Comparison of ENCODE assay signal across 26 mouse cellular contexts in genomic region chr5:24915119-24915518, GRCm38 (mm10).
DNase-seq lines count a peak whose midpoint lies in the region; ATAC-seq and TF ChIP-seq lines count a peak whose summit lies in the region.
"Had no signal": no experiment of that assay in that cellular context is flagged by ENCODE, and none has a peak within 500 bp of the region (broad histone marks: within the 10 kb centered on the region; RNA-seq: fewer than 3 reads in every experiment).

No protein-coding gene starts in this region.

- H3K27ac ChIP-seq in lung, embryonic 16.5 days (ENCODE audit: low read length) = no peak overlapping the region
- H3K27ac ChIP-seq in lung, postnatal 0 days (ENCODE audit: low read length) = no peak overlapping the region
- H3K27ac ChIP-seq in MEL (ENCODE audit: control insufficient read depth, low read depth, low read length) = no peak overlapping the region
- H3K27ac ChIP-seq: embryonic facial prominence, embryonic 15.5 days; forebrain, embryonic 10.5 days; heart, adult 2 months; heart, embryonic 15.5 days; hindbrain, embryonic 10.5 days; hindbrain, embryonic 15.5 days had no signal

- H3K27me3 ChIP-seq in lung, embryonic 16.5 days (ENCODE audit: control insufficient read depth, insufficient read depth, low read depth, low read length) = no peaks in the 10 kb centered on the region
- no peaks in the 10 kb centered on the region for H3K27me3 ChIP-seq in lung, postnatal 0 days (replicated peaks; ENCODE audit: insufficient read depth, low read length)
- no peaks in the 10 kb centered on the region for H3K27me3 ChIP-seq in MEL (ENCODE audit: control insufficient read depth in 1 of 2, insufficient read depth in 2 of 2, low read length in 2 of 2)
- H3K27me3 ChIP-seq: embryonic facial prominence, embryonic 15.5 days; heart, embryonic 15.5 days; hindbrain, embryonic 15.5 days; Patski had no signal

- TF ChIP-seq RAD21 in MEL (IDR thresholded peaks at IDR 0.05; ENCODE audit: low read depth, low read length) = no peak

- 0 out of 2 replicates have a peak, but pooled peaks have one; percentile 24 for ATAC-seq in lung, embryonic 16.5 days (ENCODE audit: low read depth)
- no peak for ATAC-seq in lung, postnatal 0 days
- peak; percentile 94 for ATAC-seq in common myeloid progenitor, adult 5-6 weeks (replicated peaks; ENCODE audit: low read depth, poor library complexity, severe bottlenecking)
- peak; percentile 78 for ATAC-seq in megakaryocyte progenitor cell, adult 5-6 weeks (replicated peaks; ENCODE audit: poor library complexity)
- ATAC-seq: forebrain, embryonic 16.5 days; Patski had no signal

- H3K9ac ChIP-seq in lung, embryonic 16.5 days (ENCODE audit: low read length) = no peak overlapping the region
- H3K9ac ChIP-seq in lung, postnatal 0 days (replicated peaks; ENCODE audit: low read depth) = no peak overlapping the region
- no peak overlapping the region for H3K9ac ChIP-seq in MEL (ENCODE audit: control insufficient read depth, low read depth, low read length, poor library complexity, severe bottlenecking)
- H3K9ac ChIP-seq: embryonic facial prominence, embryonic 15.5 days; heart, embryonic 15.5 days; hindbrain, embryonic 15.5 days had no signal

- no peaks in the 10 kb centered on the region for H3K79me2 ChIP-seq in MEL (ENCODE audit: control insufficient read depth, insufficient read depth, low read length, poor library complexity)

- no peak for TF ChIP-seq POLR2A in MEL (IDR thresholded peaks at IDR 0.05; ENCODE audit: control insufficient read depth in 1 of 2, insufficient read depth in 1 of 2, low read depth in 1 of 2, low read length in 2 of 2, poor library complexity in 1 of 2)

- TF ChIP-seq CTCF in lung, postnatal 0 days (IDR thresholded peaks at IDR 0.05) = no peak
- no peak for TF ChIP-seq CTCF in MEL (IDR thresholded peaks at IDR 0.05 in 2 of 3, conservative IDR thresholded peaks at IDR 0.05 in 1 of 3; ENCODE audit: control insufficient read depth in 1 of 3, insufficient read depth in 1 of 3, low read depth in 2 of 3, low read length in 3 of 3, poor library complexity in 1 of 3, severe bottlenecking in 1 of 3)

- no peaks in the 10 kb centered on the region for H3K4me1 ChIP-seq in lung, embryonic 16.5 days (replicated peaks; ENCODE audit: control insufficient read depth, insufficient read depth, low read length)
- no peaks in the 10 kb centered on the region for H3K4me1 ChIP-seq in lung, postnatal 0 days (ENCODE audit: insufficient read depth, low read depth, low read length)
- peaks cover 0 to 4% of the 10 kb centered on the region in 2 experiments; a peak in 1 of 4 replicates for H3K4me1 ChIP-seq in MEL (ENCODE audit: control insufficient read depth in 1 of 2, insufficient read depth in 2 of 2, low read length in 2 of 2)
- H3K4me1 ChIP-seq: embryonic facial prominence, embryonic 15.5 days; hindbrain, embryonic 10.5 days had no signal

- no peak overlapping the region for H3K4me2 ChIP-seq in lung, embryonic 16.5 days (ENCODE audit: low read depth, low read length)
- H3K4me2 ChIP-seq in lung, postnatal 0 days (replicated peaks; ENCODE audit: low read depth, low read length) = no peak overlapping the region
- H3K4me2 ChIP-seq: embryonic facial prominence, embryonic 15.5 days; heart, embryonic 11.5 days; heart, embryonic 15.5 days; hindbrain, embryonic 15.5 days had no signal

- no peak for DNase-seq in lung, postnatal 0 days (ENCODE audit: low spot score)
- DNase-seq in MEL (ENCODE audit: low read depth, low spot score) = peak; percentile 42
- no peak for DNase-seq in left cerebral cortex, adult 8-10 months (ENCODE audit: low spot score in 2 of 2)
- no peak for DNase-seq in left cerebral cortex, adult 9 months (ENCODE audit: low spot score in 2 of 2)
- DNase-seq in kidney, postnatal 36 days = no peak
- DNase-seq: adrenal gland, adult 2 months; adrenal gland, postnatal 25 days; B cell, adult 2 months; cerebellum, adult 18-20 months; cerebellum, postnatal 10 days; embryo, embryonic 11 days; gastrocnemius, postnatal 10 days; heart, adult 2 months; heart, postnatal 14 days had no signal

- TF ChIP-seq EP300 in lung, postnatal 0 days (IDR thresholded peaks at IDR 0.05) = no peak
- TF ChIP-seq EP300 in MEL (IDR thresholded peaks at IDR 0.05; ENCODE audit: low read depth in 1 of 2, low read length in 2 of 2) = no peak

- H3K36me3 ChIP-seq in lung, embryonic 16.5 days (ENCODE audit: control insufficient read depth, insufficient read depth, low read length) = no peaks in the 10 kb centered on the region
- no peaks in the 10 kb centered on the region for H3K36me3 ChIP-seq in lung, postnatal 0 days (ENCODE audit: insufficient read depth, low read length)
- no peaks in the 10 kb centered on the region for H3K36me3 ChIP-seq in MEL (ENCODE audit: control insufficient read depth in 1 of 2, insufficient read depth in 2 of 2, low read length in 2 of 2)
- H3K36me3 ChIP-seq: embryonic facial prominence, embryonic 15.5 days; forebrain, embryonic 10.5 days; heart, embryonic 15.5 days; hindbrain, embryonic 10.5 days; hindbrain, embryonic 15.5 days had no signal

- no peak overlapping the region for H3K4me3 ChIP-seq in lung, embryonic 16.5 days (ENCODE audit: low read length)
- H3K4me3 ChIP-seq in lung, postnatal 0 days (ENCODE audit: low read depth, low read length) = no peak overlapping the region
- no peak overlapping the region for H3K4me3 ChIP-seq in MEL (ENCODE audit: control insufficient read depth in 1 of 2, insufficient read depth in 1 of 2, low read depth in 2 of 2, low read length in 2 of 2)
- H3K4me3 ChIP-seq: embryonic facial prominence, embryonic 15.5 days; erythroblast, embryonic 14.5 days; forebrain, embryonic 10.5 days; heart, adult 2 months; heart, embryonic 15.5 days; hindbrain, embryonic 10.5 days; hindbrain, embryonic 15.5 days had no signal

- 63% methylated on average over 5 of the region's 5 CpGs for WGBS in lung, embryonic 16.5 days
- 65% methylated on average over 5 of the region's 5 CpGs for WGBS in lung, postnatal 0 days

- no peaks in the 10 kb centered on the region for H3K9me3 ChIP-seq in lung, embryonic 16.5 days (ENCODE audit: control insufficient read depth, low read length)
- no peaks in the 10 kb centered on the region for H3K9me3 ChIP-seq in lung, postnatal 0 days (ENCODE audit: low read length)
- no peaks in the 10 kb centered on the region for H3K9me3 ChIP-seq in MEL (replicated peaks; ENCODE audit: insufficient read depth, low read length)
- H3K9me3 ChIP-seq: embryonic facial prominence, embryonic 15.5 days; forebrain, embryonic 10.5 days; heart, embryonic 15.5 days; hindbrain, embryonic 10.5 days; hindbrain, embryonic 15.5 days had no signal

TF ChIP-seq in MEL, 35 proteins besides CTCF, POLR2A, EP300 and RAD21:
- TF ChIP-seq MEF2A (IDR thresholded peaks at IDR 0.05; ENCODE audit: extremely low read depth, insufficient replicate concordance, low read depth, low read length, poor library complexity, severe bottlenecking) (no peak), ZMIZ1 (IDR thresholded peaks at IDR 0.05; ENCODE audit: low read depth, low read length) (no peak), ETS1 (IDR thresholded peaks at IDR 0.05; ENCODE audit: low read depth, low read length) (no peak), MAFK (IDR thresholded peaks at IDR 0.05; ENCODE audit: borderline replicate concordance, low read depth, low read length) (no peak), RCOR1 (IDR thresholded peaks at IDR 0.05; ENCODE audit: low read depth, low read length) (no peak), E2F4 (IDR thresholded peaks at IDR 0.05; ENCODE audit: borderline replicate concordance, low read depth, low read length) (no peak), HCFC1 (IDR thresholded peaks at IDR 0.05; ENCODE audit: low read depth, low read length) (no peak), NRF1 (IDR thresholded peaks at IDR 0.05; ENCODE audit: insufficient read depth, low read depth, low read length, poor library complexity, severe bottlenecking) (no peak), POLR2AphosphoS2 (IDR thresholded peaks at IDR 0.05; ENCODE audit: low read length) (no peak), UBTF (IDR thresholded peaks at IDR 0.05; ENCODE audit: borderline replicate concordance, insufficient read depth, low read depth, low read length) (no peak), ZC3H11A (IDR thresholded peaks at IDR 0.05; ENCODE audit: low read depth, low read length) (no peak), GATA1 (IDR thresholded peaks at IDR 0.05; ENCODE audit: low read depth, low read length) (no peak), ZKSCAN1 (IDR thresholded peaks at IDR 0.05; ENCODE audit: low read depth, low read length) (no peak), ELF1 (IDR thresholded peaks at IDR 0.05; ENCODE audit: low read depth, low read length) (no peak), USF1 (IDR thresholded peaks at IDR 0.05; ENCODE audit: low read depth, low read length) (no peak), TBP (IDR thresholded peaks at IDR 0.05; ENCODE audit: low read depth, low read length) (no peak), KAT2A (conservative IDR thresholded peaks at IDR 0.05; ENCODE audit: low read depth, low read length) (no peak)
